Mouse (Mus musculus): ENCODE results near the gene Gm4907.
"Not testable (repeated sequence)": the region's sequence is repeated elsewhere in the genome, so short reads cannot be mapped to it uniquely, and the experiment has no call there.

Gm4907 gene

GRCm38 (mm10) chrX:23882253-23882652 lies at the start of gene Gm4907:
Gm4907 (plus strand) TSS chrX:23882553.
- not testable (repeated sequence) for DNase-seq (ENCODE audit: low read depth, low spot score)

GRCm38 (mm10) chrX:23833784-23834183 lies 48.6 kb upstream of the Gm4907 start:
- DNase-seq (ENCODE audit: low read depth, low spot score): not testable (repeated sequence)

- no peak for DNase-seq (ENCODE audit: low read depth, low spot score)
Measured at GRCm38 (mm10) chrX:23840921-23841320, 41.4 kb upstream of the Gm4907 start.

GRCm38 (mm10) chrX:23954161-23954560 lies 71.8 kb downstream of the Gm4907 start:
- no peak for DNase-seq (ENCODE audit: low read depth, low spot score)
